ENCODE assay signal across 23 mouse cellular contexts in the genomic region with DNA sequence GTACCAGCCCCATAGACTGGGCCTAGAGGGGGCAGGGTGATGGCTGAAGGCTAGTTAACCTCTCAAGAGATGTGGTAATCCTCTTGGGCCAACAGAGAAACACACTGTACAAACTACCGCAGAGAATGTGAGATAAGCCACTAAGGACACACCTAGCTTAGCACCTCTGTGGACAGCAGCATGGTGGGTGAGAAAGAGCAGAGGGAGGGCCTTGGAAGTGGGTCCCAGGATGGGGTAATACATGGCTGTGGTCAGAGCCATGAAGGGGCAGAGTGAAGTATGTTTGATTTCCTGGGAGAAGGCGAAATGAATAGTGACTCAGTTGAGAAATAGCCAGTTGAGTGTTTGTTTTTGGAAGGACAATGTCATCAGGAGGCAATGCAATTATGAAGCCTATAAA. TPM values are rescaled to one million over a fixed set of nuclear protein-coding genes. Genes with fewer than 3 reads are reported as not detected.
DNase-seq lines count a peak whose midpoint lies in the region; ATAC-seq and TF ChIP-seq lines count a peak whose summit lies in the region.
"Had no signal": no experiment of that assay in that cellular context is flagged by ENCODE, and none has a peak within 500 bp of the region (broad histone marks: within the 10 kb centered on the region; RNA-seq: fewer than 3 reads in every experiment).

No protein-coding gene starts in this region.

- intact Hi-C loops in heart, adult 2 months (cut with DNase I) = no loop called here

- no peak overlapping the region for H3ac ChIP-seq in myocyte (ENCODE audit: control insufficient read depth, insufficient read length)

- 59% methylated on average over 2 of the region's 2 CpGs for WGBS in heart, embryonic 15.5 days
- WGBS in heart, adult 2 months = 59% methylated on average over 2 of the region's 2 CpGs
- WGBS in liver, embryonic 15.5 days (ENCODE audit: insufficient replicate concordance) = 32% methylated on average over 2 of the region's 2 CpGs
- 40% methylated on average over 2 of the region's 2 CpGs for WGBS in lung, embryonic 16.5 days
- 81% methylated on average over 2 of the region's 2 CpGs for WGBS in midbrain, embryonic 16.5 days

- no peak for DNase-seq in heart, adult 2 months
- DNase-seq in adrenal gland, adult 2 months = no peak
- no peak for DNase-seq in layer of hippocampus, adult 8-10 months (ENCODE audit: low spot score in 2 of 2)
- DNase-seq: cerebellum, adult 2 months; forebrain, postnatal 0 days; heart, postnatal 36 days; kidney, adult 9 months; kidney, postnatal 25 days; right cerebral cortex, postnatal 14 days; spleen, adult 18-20 months; thymus, postnatal 36 days had no signal

- H3K9ac ChIP-seq in heart, embryonic 15.5 days = no peak overlapping the region
- H3K9ac ChIP-seq in heart, adult 2 months (ENCODE audit: low read depth, low read length) = no peak overlapping the region
- no peak overlapping the region for H3K9ac ChIP-seq in liver, embryonic 15.5 days
- H3K9ac ChIP-seq in lung, embryonic 16.5 days (ENCODE audit: low read length) = no peak overlapping the region
- no peak overlapping the region for H3K9ac ChIP-seq in midbrain, embryonic 16.5 days (ENCODE audit: low read depth, low read length)
- H3K9ac ChIP-seq: forebrain, postnatal 0 days; heart, embryonic 13.5 days; hindbrain, embryonic 14.5 days; limb, embryonic 12.5 days; midbrain, embryonic 13.5 days; neural tube, embryonic 15.5 days had no signal

- no peaks in the 10 kb centered on the region for H3K27me3 ChIP-seq in heart, embryonic 15.5 days
- no peaks in the 10 kb centered on the region for H3K27me3 ChIP-seq in heart, adult 2 months (ENCODE audit: control insufficient read depth, insufficient read depth, low read length)
- no peaks in the 10 kb centered on the region for H3K27me3 ChIP-seq in liver, embryonic 15.5 days
- no peaks in the 10 kb centered on the region for H3K27me3 ChIP-seq in lung, embryonic 16.5 days (ENCODE audit: control insufficient read depth, insufficient read depth, low read depth, low read length)
- H3K27me3 ChIP-seq in myocyte (ENCODE audit: control insufficient read depth, insufficient read depth, insufficient read length) = no peaks in the 10 kb centered on the region
- H3K27me3 ChIP-seq in midbrain, embryonic 16.5 days (ENCODE audit: control insufficient read depth, insufficient read depth, low read depth, low read length) = no peaks in the 10 kb centered on the region
- H3K27me3 ChIP-seq: CH12.LX; limb, embryonic 12.5 days; midbrain, embryonic 13.5 days; neural tube, embryonic 15.5 days had no signal

- no peak overlapping the region for H3K4me3 ChIP-seq in heart, embryonic 15.5 days
- H3K4me3 ChIP-seq in heart, adult 2 months = no peak overlapping the region
- H3K4me3 ChIP-seq in liver, embryonic 15.5 days (replicated peaks) = no peak overlapping the region
- no peak overlapping the region for H3K4me3 ChIP-seq in lung, embryonic 16.5 days (ENCODE audit: low read length)
- H3K4me3 ChIP-seq in myocyte = no peak overlapping the region
- no peak overlapping the region for H3K4me3 ChIP-seq in midbrain, embryonic 16.5 days (ENCODE audit: low read depth, low read length)
- H3K4me3 ChIP-seq: heart, embryonic 13.5 days; left cerebral cortex, adult 2 months; limb, embryonic 12.5 days; midbrain, embryonic 13.5 days; neural tube, embryonic 15.5 days had no signal

- no peaks in the 10 kb centered on the region for H3K79me2 ChIP-seq in heart, adult 2 months (replicated peaks; ENCODE audit: control insufficient read depth, insufficient read depth, low read length)
- H3K79me2 ChIP-seq in myocyte (ENCODE audit: control insufficient read depth, insufficient read depth) = no peaks in the 10 kb centered on the region

- no peak for TF ChIP-seq POLR2A in heart, adult 2 months (IDR thresholded peaks at IDR 0.05; ENCODE audit: insufficient read depth, low read depth, low read length)
- TF ChIP-seq POLR2A in myocyte (IDR thresholded peaks at IDR 0.05; ENCODE audit: insufficient read length, low read depth) = no peak

- no peaks in the 10 kb centered on the region for H3K36me3 ChIP-seq in heart, embryonic 15.5 days
- H3K36me3 ChIP-seq in heart, adult 2 months (ENCODE audit: control insufficient read depth, insufficient read depth, low read length) = no peaks in the 10 kb centered on the region
- H3K36me3 ChIP-seq in liver, embryonic 15.5 days (replicated peaks) = no peaks in the 10 kb centered on the region
- no peaks in the 10 kb centered on the region for H3K36me3 ChIP-seq in lung, embryonic 16.5 days (ENCODE audit: control insufficient read depth, insufficient read depth, low read length)
- H3K36me3 ChIP-seq in myocyte (ENCODE audit: control insufficient read depth, insufficient read depth) = no peaks in the 10 kb centered on the region
- H3K36me3 ChIP-seq in midbrain, embryonic 16.5 days (ENCODE audit: control insufficient read depth, insufficient read depth, low read length) = no peaks in the 10 kb centered on the region
- H3K36me3 ChIP-seq: heart, embryonic 13.5 days; limb, embryonic 12.5 days; midbrain, embryonic 13.5 days; neural tube, embryonic 15.5 days had no signal

- TF ChIP-seq CTCF in heart, adult 2 months (IDR thresholded peaks at IDR 0.05) = no peak

- peak; percentile 36; the same call in 1 of the 2 replicates for ATAC-seq in heart, embryonic 15.5 days (replicated peaks; ENCODE audit: insufficient number of reproducible peaks, insufficient read depth, low FRiP score, low read depth)
- ATAC-seq in liver, embryonic 15.5 days (ENCODE audit: insufficient read depth) = no peak
- peak; percentile 86 for ATAC-seq in lung, embryonic 16.5 days (ENCODE audit: low read depth)
- no peak for ATAC-seq in midbrain, embryonic 16.5 days
- ATAC-seq: forebrain, postnatal 0 days; midbrain, embryonic 13.5 days had no signal

- no peak overlapping the region for H3K4me2 ChIP-seq in heart, embryonic 15.5 days
- H3K4me2 ChIP-seq in liver, embryonic 15.5 days = no peak overlapping the region
- H3K4me2 ChIP-seq in lung, embryonic 16.5 days (ENCODE audit: low read depth, low read length) = no peak overlapping the region
- peak overlapping the region; percentile 13 for H3K4me2 ChIP-seq in myocyte (ENCODE audit: low read depth)
- no peak overlapping the region for H3K4me2 ChIP-seq in midbrain, embryonic 16.5 days (ENCODE audit: low read length)
- H3K4me2 ChIP-seq: heart, embryonic 13.5 days; hindbrain, embryonic 14.5 days; limb, embryonic 12.5 days; midbrain, embryonic 13.5 days; neural tube, embryonic 15.5 days had no signal

- no peaks in the 10 kb centered on the region for H3K9me3 ChIP-seq in heart, embryonic 15.5 days (replicated peaks)
- H3K9me3 ChIP-seq in liver, embryonic 15.5 days (replicated peaks) = no peaks in the 10 kb centered on the region
- no peaks in the 10 kb centered on the region for H3K9me3 ChIP-seq in lung, embryonic 16.5 days (ENCODE audit: control insufficient read depth, low read length)
- no peaks in the 10 kb centered on the region for H3K9me3 ChIP-seq in midbrain, embryonic 16.5 days (replicated peaks; ENCODE audit: control insufficient read depth, low read length, poor library complexity, severe bottlenecking)
- H3K9me3 ChIP-seq: heart, embryonic 13.5 days; limb, embryonic 12.5 days; midbrain, embryonic 13.5 days; neural tube, embryonic 15.5 days had no signal

- no peak overlapping the region for H3K27ac ChIP-seq in heart, embryonic 15.5 days
- no peak overlapping the region for H3K27ac ChIP-seq in heart, adult 2 months
- 0 out of 2 replicates have a peak overlapping the region, but pooled peaks have one; percentile 29 for H3K27ac ChIP-seq in liver, embryonic 15.5 days (replicated peaks)
- peak overlapping the region; percentile 80 for H3K27ac ChIP-seq in lung, embryonic 16.5 days (ENCODE audit: low read length)
- no peak overlapping the region for H3K27ac ChIP-seq in midbrain, embryonic 16.5 days (ENCODE audit: low read length)
- H3K27ac ChIP-seq: heart, embryonic 13.5 days; hindbrain, embryonic 14.5 days; left cerebral cortex, adult 2 months; limb, embryonic 12.5 days; midbrain, embryonic 13.5 days; neural tube, embryonic 15.5 days had no signal

- H3K4me1 ChIP-seq in heart, embryonic 15.5 days (replicated peaks) = no peaks in the 10 kb centered on the region
- H3K4me1 ChIP-seq in heart, adult 2 months (ENCODE audit: control insufficient read depth, insufficient read depth, low read length) = peaks cover 2% of the 10 kb centered on the region; the same call in 1 of the 2 replicates
- H3K4me1 ChIP-seq in liver, embryonic 15.5 days (replicated peaks) = 0 out of 2 replicates have a peak, but pooled peaks cover 10% of the 10 kb centered on the region
- peaks cover 18% of the 10 kb centered on the region for H3K4me1 ChIP-seq in lung, embryonic 16.5 days (replicated peaks; ENCODE audit: control insufficient read depth, insufficient read depth, low read length)
- no peaks in the 10 kb centered on the region for H3K4me1 ChIP-seq in midbrain, embryonic 16.5 days (ENCODE audit: control insufficient read depth, insufficient read depth, low read length)
- H3K4me1 ChIP-seq: heart, embryonic 13.5 days; midbrain, embryonic 13.5 days; neural tube, embryonic 15.5 days had no signal

- TF ChIP-seq EP300 in heart, adult 2 months (IDR thresholded peaks at IDR 0.05; ENCODE audit: insufficient read depth, low read depth, low read length) = no peak

TF ChIP-seq in myocyte, 11 proteins besides CTCF, POLR2A, EP300 and RAD21:
- TF ChIP-seq CEBPB (IDR thresholded peaks at IDR 0.05; ENCODE audit: insufficient read depth, poor library complexity, severe bottlenecking) (peak; percentile 63), TCF12 (IDR thresholded peaks at IDR 0.05; ENCODE audit: insufficient read depth, poor library complexity, severe bottlenecking) (no peak)
TF ChIP-seq in myocyte: peak in this region for 1.

RNA-seq across cellular contexts. Expression of a gene that starts 38.0 kb away (rescaled TPM):
- 33.9 and 48.6 TPM in 2 replicates for polyA plus RNA-seq in heart, embryonic 15.5 days (2015; fragmentation: Nextera tagmentation; extraction: Ambion mirVana)
- 1 to 10 TPM; 4.8 to 5.7 TPM for total RNA-seq in heart, adult 2 months (2021)
- 9.1 and 11.0 TPM in 2 replicates for polyA plus RNA-seq in heart, adult 2 months (2012; rRNA removed)
- 23.3 and 26.3 TPM in 2 replicates for polyA plus RNA-seq in liver, embryonic 15.5 days (2015; fragmentation: Nextera tagmentation; extraction: Ambion mirVana)
- 166 and 170 TPM in 2 replicates for polyA plus RNA-seq in lung, embryonic 16.5 days (2015; fragmentation: Nextera tagmentation; extraction: Ambion mirVana)
- polyA plus RNA-seq in myocyte (2012; fragmentation: generic; extraction: Trizol) = 156 TPM
- 16.7 and 19.0 TPM in 2 replicates for polyA plus RNA-seq in midbrain, embryonic 16.5 days (2015; fragmentation: Nextera tagmentation; extraction: Ambion mirVana)
- total RNA-seq in adrenal gland, adult 2 months (2021) = 10 to 100 TPM; 14.0 to 20.9 TPM
- 16.4 and 18.0 TPM in 2 replicates for polyA plus RNA-seq in adrenal gland, adult 2 months (2012; rRNA removed)
- total RNA-seq in layer of hippocampus, adult 8-10 months (2022) = 1 to 10 TPM in 2 of 4 experiments, under 1 TPM in 2; 0.80 to 2.4 (median 1.1) TPM

Comparison
In these comparisons a context has a peak if more than half of its experiments do, and no peak if none do; other contexts are left out.
1. ATAC-seq: peak in heart, embryonic 15.5 days (single experiment) and lung, embryonic 16.5 days (single experiment); none in liver, embryonic 15.5 days (single experiment) and midbrain, embryonic 16.5 days (single experiment).
2. H3K27ac ChIP-seq: peak in liver, embryonic 15.5 days (single experiment) and lung, embryonic 16.5 days (single experiment); none in heart, embryonic 15.5 days (single experiment), heart, adult 2 months (single experiment) and midbrain, embryonic 16.5 days (single experiment).